Mouse (Mus musculus): ENCODE measurements at regions not wholly inside any gene's neighbourhood (a gene's known extent, or its start where the extent isn't known, plus 50 kb on each side); places are given as distances from the start of the nearest gene placed in this dataset.

GRCm38 (mm10) chr13:31472366-31472765, 83.6 kb upstream of the Foxq1 start:
- TF ChIP-seq CTCF (IDR thresholded peaks at IDR 0.05; ENCODE audit: low read depth) (no peak), EP300 (IDR thresholded peaks at IDR 0.05; ENCODE audit: low read depth) (no peak)
